Mouse (Mus musculus) ovary, adult 18-20 months (tissue): Measurements from ENCODE around the gene Tbc1d10a.

Source experiments
- DNase-seq: peaks from one replicate; pipeline ENCODE4 v3.0.0; 2022; ENCODE audit warnings: low spot score, mixed read lengths

Gene Tbc1d10a

GRCm38 (mm10) chr11:4186486-4187317, at the start of gene Tbc1d10a:
Tbc1d10a (plus strand) TSS chr11:4186789.
- DNase-seq: peak; percentile 98

DNA sequence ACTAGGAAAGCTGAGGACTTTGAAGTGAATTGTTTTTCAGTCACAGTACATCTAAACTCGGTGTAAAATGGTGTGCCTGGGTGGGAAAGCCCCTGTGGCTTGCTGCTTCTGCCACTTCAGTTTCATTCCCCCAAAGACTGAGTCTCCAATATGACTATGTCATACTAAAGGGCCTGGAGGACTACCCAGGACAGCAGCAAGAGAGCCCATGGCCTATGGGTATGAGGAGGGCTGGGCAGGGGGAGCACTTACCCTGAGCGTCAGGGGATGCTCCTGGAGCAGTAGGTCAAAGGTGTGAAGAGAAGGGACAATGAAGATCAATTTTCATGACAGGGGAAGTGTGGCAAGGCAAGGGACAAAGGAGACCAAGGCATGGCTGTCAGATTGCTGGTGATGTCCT, 47.6 kb upstream of the Tbc1d10a start:
- DNase-seq: no peak

DNA sequence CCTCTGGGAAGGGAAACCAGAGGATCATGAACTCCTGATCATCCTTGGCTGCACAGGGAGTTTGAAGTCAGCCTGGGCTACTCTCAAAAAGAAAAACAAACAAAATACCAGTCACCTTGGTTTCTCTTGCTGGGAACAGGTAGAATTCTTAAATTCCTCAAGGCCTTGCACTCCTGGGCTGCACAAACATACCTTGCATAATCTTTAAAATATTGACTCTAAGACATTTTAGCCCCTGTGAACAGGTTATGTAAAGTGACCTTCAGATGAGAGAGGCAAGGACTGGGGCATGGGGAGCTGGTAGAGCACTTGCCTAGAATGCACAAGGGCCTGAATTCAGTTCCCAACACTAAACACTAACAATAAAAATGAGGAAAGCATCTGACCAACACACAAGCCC, 45.1 kb upstream of the Tbc1d10a start:
- DNase-seq: no peak

- no peak for DNase-seq
Observed at GRCm38 (mm10) chr11:4142352-4142751, 44.2 kb upstream of the Tbc1d10a start.

DNA sequence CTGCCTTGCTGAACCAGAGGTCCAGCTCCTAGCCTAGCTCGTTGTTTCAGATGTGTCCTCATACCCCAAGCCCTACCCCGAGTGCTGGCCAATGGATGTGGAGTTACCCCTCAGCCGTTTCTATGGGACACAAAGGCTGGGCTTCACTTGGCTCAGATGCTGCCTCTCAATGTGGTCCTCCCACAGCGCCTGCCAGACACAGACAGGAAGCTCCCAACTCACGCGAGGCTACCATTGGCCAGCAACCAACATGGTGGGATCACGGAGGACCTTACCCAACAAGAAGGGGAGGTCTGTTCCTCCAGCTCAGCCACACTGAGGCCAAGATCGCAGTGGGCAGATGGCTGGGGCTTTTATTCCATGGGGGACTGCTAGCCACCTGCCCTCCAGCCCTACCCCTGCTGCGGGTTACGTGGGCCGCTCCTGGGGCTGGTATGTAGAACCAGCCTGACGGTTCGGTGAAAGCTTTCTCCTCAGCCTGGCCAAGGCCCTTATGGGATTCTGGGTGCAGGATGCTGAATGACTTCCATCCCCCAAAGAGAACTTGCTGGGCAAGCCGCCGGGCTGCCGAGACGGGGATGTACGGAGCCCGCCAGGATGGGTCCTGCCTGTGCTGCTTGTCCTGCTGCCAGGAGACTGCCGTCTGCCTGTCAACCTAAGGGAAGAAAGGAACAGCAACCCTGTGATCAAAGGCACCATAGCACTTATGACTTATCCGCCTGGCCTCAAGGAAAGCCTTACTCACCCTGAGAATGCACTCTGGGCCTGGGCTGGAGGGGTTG, 43.1 kb upstream of the Tbc1d10a start:
- DNase-seq: no peak

DNA sequence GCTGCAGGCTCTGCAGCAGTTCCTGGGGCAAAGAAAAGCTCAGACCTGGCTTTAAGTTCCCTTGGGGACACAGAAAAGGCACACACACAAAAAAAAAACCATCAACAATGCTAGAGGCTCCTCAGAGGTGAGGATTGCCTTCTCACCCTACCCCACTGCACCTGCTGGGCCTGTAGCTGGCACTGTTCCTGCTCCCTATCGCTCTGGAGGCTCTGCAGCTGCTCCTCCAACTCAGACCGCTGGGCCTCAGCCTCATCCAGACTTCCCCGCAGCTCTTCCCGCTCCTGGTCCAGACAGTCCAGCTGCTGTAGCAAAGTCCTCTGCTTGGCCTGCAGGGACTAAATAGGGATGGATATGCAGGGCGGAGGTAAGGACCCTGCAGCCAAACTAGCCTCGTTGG, 40.2 kb upstream of the Tbc1d10a start:
- no peak for DNase-seq

- no peak for DNase-seq
Observed at GRCm38 (mm10) chr11:4147098-4147497, 39.5 kb upstream of the Tbc1d10a start.

GRCm38 (mm10) chr11:4148120-4148519, 38.5 kb upstream of the Tbc1d10a start:
- no peak for DNase-seq

GRCm38 (mm10) chr11:4148536-4149156, 37.9 kb upstream of the Tbc1d10a start:
- peak; percentile 33 for DNase-seq

DNA sequence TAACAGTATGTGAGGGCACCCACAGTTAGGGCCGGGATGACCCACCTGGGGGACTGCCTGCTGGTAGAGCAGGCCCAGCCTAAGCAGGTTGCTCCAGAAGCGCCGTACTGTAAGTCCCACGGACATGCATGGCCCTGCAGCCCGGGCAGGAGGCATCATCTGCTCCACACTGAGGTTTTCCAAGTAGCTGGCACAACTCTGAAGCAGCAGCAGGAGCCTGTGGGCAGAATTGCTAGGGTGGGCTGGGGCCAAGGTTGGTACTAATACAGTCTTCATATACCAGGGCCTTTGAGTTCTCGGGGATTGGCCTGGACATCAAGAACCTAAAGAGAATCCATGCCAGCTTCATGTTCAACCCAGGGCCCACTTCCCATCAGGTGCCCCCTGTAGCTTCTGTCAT, 36.7 kb upstream of the Tbc1d10a start:
- no peak for DNase-seq

- no peak for DNase-seq
Observed at GRCm38 (mm10) chr11:4153694-4154093, 32.9 kb upstream of the Tbc1d10a start.

DNA sequence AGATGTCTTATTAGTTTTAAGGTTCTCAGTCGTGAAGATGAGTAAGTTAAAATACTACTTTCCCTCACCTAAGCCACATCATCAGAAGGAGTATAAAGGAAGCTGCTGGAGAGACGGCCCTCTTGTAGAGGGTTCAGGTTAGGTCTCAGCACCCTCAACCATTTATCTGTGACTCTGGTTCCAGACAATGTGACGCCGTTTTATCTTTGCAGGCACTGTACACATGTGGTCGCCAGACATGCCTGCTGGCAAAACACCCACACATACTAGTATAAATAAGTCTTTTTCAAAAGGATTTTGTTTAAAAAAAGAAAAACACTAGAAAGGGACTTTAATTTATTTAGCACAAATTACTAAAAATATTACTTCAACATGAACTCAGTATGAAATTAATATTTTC, 30.9 kb upstream of the Tbc1d10a start:
- DNase-seq: no peak

DNA sequence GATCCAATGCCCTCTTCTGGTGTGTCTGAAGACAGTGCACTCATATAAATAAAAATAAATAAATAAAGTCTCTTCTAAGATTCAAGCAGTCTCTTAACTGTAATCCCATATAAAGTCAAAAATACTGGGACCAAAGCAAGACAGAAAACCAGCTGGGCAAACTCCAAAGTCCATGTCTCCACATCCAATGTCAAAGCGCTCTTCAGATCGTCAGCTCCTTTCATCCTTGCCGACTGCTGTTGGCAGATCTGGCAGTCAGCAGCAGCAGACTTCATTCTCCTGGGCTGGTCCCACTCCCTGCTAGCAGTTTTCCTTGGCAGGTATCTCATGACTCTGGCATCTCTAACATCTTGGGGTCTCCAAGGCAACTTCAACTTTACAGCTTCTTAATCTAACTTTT, 27.9 kb upstream of the Tbc1d10a start:
- no peak for DNase-seq

DNA sequence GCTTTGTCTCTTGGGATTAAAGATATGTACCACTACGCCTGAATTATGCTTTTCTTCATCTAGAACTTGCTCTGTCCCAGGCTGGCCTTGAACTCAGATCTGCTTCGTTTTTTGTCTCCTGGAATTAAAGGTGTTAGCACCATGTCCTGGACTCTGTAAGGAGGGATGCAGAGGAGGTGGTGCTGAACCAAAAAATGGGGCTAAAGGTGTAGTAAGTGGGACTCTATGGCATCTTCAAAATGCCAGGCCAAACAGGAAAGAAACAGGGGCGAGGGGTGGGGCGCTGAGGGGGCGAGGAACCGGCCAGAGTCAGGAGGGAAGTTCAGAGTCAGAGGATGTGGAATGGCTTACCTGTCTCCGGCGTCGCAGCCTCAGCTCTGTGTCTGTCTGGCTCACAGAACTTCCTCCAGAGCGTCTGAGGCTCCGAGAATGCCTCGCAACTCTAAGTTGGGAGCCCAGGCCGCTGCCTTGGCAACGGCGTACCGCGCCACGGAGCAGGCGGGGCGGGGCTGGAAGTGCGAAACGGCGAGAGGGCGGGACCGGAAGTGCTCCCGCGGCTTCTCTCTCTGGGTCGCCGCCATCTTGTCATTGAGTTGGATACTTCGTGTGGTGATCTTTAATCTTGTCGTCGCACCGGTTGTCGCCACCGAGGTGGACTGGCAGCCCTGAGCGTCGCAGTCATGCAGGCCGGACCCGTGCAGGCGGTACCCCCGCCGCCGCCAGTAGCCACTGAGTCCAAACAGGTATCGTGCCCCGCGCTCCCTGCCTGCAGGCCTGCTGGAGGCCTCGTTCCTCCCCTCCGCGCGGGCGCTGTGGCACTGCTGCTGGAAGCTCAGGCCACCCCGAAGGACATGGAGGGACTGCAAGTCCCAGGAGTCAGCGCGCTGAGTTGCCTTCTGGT, 26.5 kb upstream of the Tbc1d10a start, which contains the start of the genes Ccdc157 and Sf3a1:
Gene Ccdc157 (minus strand): TSS at position 486 of the 901 bp plus-strand sequence.
Gene Sf3a1 (plus strand): TSS at position 543 of the 901 bp plus-strand sequence.
- DNase-seq: peak; percentile 85

- no peak for DNase-seq
Observed at GRCm38 (mm10) chr11:4160758-4161480, 25.7 kb upstream of the Tbc1d10a start.

GRCm38 (mm10) chr11:4164701-4165100, 21.9 kb upstream of the Tbc1d10a start:
- no peak for DNase-seq

DNA sequence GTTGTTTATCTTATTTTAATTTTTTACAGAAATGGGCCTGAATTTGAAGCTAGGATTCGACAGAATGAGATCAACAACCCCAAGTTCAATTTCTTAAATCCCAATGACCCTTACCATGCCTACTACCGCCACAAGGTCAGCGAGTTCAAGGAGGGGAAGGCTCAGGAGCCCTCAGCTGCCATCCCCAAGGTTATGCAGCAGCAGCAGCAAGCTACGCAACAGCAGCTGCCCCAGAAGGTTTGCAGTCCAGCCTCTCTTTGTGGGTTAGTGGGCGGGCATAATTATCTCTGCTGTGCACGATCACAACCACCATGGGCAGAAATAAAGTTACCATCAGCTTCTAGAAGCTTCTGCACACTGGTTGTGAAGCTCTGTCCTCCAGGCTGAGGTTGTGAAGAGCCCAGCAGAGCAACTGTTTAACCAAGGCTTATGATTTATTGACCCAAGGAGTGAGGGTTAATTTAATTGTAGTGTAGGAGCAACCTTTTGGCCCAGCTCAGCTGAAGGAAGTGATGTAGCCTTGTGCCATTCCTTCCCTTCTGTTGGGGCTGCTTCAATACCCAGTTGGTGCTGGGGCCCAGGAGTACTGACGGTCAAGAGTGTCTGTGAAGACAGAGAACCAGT, 20.0 kb upstream of the Tbc1d10a start:
- DNase-seq: no peak

DNA sequence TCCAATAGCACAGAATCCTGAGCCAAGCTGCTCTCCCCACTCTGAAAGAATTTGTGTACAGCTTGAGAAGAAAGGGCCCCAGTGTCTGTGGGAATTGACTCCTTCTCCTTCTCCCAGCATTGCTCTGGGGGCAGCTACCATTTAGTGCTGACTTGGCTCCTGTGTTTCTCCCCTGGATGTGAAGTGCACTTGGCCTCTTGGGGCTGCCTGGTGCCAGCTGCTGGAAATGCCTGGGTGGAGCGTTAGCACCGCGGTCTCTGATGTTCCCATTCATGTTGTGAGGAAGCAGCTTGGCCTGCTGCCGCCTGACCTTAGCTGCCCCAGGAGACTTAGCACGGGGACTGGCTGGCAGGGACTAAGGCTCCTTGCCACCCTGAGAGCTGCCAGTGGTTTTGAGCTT, 12.0 kb upstream of the Tbc1d10a start:
- DNase-seq: no peak

GRCm38 (mm10) chr11:4177716-4178115, 8.9 kb upstream of the Tbc1d10a start:
- no peak for DNase-seq

DNA sequence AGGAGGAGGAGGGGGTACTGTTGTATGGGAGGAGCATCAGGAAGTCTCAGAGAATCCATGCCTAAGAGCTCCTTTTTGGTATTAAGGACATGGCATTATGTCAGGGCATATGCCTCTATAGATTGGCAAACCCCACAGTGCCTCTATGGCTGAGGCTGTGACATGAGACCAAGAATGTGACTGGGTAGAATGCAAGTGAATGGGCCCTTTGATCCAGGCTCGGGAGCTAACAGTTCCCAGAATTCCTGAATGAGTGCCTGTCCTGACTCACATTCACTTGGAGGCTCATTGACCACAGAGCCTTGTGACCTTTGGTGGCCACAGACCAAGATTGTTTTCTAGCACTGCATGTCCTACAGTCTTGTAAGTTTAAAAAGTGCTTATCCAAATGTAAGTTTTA, 4.5 kb upstream of the Tbc1d10a start:
- DNase-seq: no peak
